Mouse (Mus musculus) E14TG2a.4 (cell line): Measurements from ENCODE around the gene Rprm.

Experiments used
- H3K27me3 ChIP-seq: 2 replicates; pipeline ENCODE4 v1.6.1; 2014; ENCODE audit warnings: low read length, control low read depth; ENCODE audit not compliant: insufficient read depth
- H3K36me3 ChIP-seq: 2 replicates; pipeline ENCODE4 v1.6.1; 2014; ENCODE audit warnings: low read length, control low read depth; ENCODE audit not compliant: insufficient read depth
- H3K4me1 ChIP-seq: replicated peaks from 2 replicates; pipeline ENCODE4 v1.6.1; 2014; ENCODE audit warnings: low read depth, low read length, control low read depth
- H3K4me3 ChIP-seq: replicated peaks from 2 replicates; pipeline ENCODE4 v1.5.1; 2014; ENCODE audit warnings: mild to moderate bottlenecking, low read length
- H3K9me3 ChIP-seq: 2 replicates; pipeline ENCODE4 v1.6.1; 2014; ENCODE audit warnings: low read length, control low read depth
- CTCF ChIP-seq: conservative IDR thresholded peaks from 2 replicates; pipeline ENCODE4 v1.5.1; 2014; ENCODE audit warnings: low read length
- NANOG ChIP-seq: IDR thresholded peaks from 2 replicates; pipeline ENCODE4 v1.6.1; 2014; ENCODE audit warnings: borderline replicate concordance, low read length, mixed read lengths
- POU5F1 ChIP-seq: IDR thresholded peaks from 2 replicates; pipeline ENCODE4 v1.6.1; 2014; ENCODE audit warnings: low read length, borderline replicate concordance

The Rprm gene

DNA sequence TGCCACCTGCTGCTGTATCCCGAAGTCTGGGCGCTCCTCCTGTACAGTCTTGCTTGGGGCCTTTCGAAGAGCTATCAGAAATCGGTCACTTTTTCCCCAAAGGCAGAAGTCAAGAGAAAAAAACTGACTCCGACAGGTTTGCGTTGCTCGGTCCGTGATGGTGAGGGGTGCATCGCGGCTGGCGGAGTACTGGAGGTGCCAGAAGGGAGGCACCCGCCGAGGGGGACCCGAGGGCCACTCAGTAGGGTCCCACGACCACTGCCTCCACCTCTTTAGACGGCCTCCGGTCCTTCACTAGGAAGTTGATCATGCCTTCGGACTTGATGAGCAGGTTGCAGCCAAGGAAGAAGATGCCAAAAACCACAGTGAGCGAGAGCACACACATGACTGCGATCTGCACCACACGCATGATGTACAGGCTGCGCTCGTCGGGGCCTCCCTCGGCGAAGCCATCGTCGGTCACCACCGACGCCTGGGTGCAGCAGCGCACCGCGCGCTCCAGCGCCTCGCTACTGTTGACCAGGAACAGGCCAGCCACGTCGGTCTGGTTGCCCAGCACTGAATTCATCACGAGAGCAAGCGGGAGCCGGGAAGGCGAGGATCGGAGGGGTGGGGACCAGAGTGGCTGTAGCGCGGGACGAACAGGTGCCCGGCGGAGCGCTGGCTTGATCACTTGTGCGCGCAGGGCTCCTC lies 469 bp downstream of the Rprm start:
- H3K27me3 ChIP-seq = peaks cover 37% of the 10 kb centered on the region

DNA sequence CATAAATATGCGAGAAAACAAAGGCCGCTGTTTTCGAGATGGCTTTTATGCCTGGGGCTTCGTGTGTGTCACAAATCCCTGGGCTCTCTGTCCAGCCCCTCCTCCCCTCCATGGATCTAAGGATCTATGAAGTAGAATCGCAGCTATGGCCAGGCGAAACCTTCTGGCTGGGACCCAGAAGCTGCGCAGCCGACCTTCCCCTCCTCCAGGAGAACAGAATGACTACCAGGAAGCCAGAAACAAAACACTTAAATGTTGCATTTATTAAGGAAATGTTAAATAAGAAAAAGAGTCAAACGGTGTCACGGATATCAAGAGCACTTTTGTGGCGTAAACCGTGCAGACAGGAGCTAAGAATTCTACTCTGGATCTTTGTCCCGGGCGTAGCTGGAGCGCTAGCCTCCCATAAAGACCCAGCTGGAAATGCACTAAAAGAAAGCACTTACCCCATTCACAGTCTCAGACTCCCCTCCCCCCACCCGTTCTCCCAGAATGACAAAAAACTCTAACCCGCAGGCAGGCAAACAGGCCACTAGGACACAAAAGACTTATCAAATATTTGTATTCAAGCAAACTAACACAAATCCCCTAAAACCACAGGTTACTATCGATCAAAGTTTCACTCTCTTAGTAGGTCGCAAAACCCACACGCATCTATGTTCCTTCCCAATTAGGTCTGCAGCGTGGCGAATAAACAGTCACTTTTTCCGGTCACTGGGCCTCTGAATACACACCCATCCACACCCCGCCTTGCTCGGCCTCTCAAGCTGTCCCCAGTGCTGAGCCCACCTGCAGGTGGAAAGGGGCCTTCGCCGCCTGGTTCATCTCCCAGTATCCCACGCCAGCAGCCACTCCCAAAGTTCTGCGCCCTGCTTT lies 1.3 kb downstream of the Rprm start:
- Histone ChIP-seq H3K4me3 (peak overlapping the region; percentile 77), H3K9me3 (peaks cover 19% of the 10 kb centered on the region), H3K36me3 (no peaks in the 10 kb centered on the region), H3K27me3 (peaks cover 37% of the 10 kb centered on the region), H3K4me1 (peaks cover 19% of the 10 kb centered on the region)
- no peak for TF ChIP-seq NANOG
- TF ChIP-seq CTCF = no peak
- no peak for TF ChIP-seq POU5F1

More for the DNA sequence above, 469 bp downstream of the Rprm start:
- Histone ChIP-seq H3K4me1 (peaks cover 19% of the 10 kb centered on the region), H3K9me3 (peaks cover 19% of the 10 kb centered on the region), H3K4me3 (peak overlapping the region; percentile 77), H3K36me3 (no peaks in the 10 kb centered on the region)
- TF ChIP-seq NANOG (no peak), CTCF (no peak), POU5F1 (no peak)

DNA sequence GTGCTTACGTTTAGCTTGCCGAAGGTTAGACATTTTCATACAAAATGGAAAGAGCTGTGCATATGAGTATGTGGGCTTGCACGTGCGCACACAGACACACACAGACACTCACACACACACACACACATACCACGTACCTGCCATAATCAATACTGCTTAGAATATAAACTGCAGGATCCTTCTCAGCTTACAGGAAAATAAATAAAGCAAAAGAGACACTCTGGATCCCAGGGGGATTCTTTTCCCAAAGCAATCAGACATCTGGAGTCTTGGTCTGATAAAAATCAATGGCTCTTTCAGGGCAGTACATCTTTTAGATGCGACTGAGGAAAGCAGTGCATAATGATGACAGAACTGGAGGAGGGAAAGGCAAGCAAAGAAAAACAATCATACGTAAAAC lies 6.4 kb downstream of the Rprm start:
- Histone ChIP-seq H3K9me3 (peaks cover 26% of the 10 kb centered on the region), H3K36me3 (no peaks in the 10 kb centered on the region), H3K4me3 (no peak overlapping the region), H3K4me1 (peaks cover 6% of the 10 kb centered on the region), H3K27me3 (peaks cover 19% of the 10 kb centered on the region)
- TF ChIP-seq NANOG = no peak
- TF ChIP-seq POU5F1 = no peak
- TF ChIP-seq CTCF = no peak

DNA sequence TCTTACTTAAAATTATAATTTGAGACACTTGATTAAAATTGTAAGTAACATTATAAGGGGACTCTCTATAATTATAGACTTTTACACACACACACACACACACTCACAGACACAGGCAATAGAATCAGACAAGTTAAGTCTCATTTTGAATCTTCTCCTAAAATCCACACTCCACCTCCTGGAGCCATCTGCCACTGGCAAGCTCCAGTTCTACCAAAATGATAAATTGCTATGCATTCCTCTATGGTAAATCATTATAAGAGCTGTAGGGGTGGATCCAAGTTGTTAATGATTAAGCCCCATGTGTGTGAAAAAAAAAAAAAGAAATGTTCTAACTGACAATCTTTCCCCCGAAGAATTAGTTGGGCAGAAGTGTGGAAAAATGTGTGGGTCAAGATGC lies 13.8 kb downstream of the Rprm start:
- no peak overlapping the region for H3K4me3 ChIP-seq
- peaks cover 7% of the 10 kb centered on the region for H3K9me3 ChIP-seq
- no peaks in the 10 kb centered on the region for H3K36me3 ChIP-seq
- no peaks in the 10 kb centered on the region for H3K27me3 ChIP-seq
- H3K4me1 ChIP-seq = no peaks in the 10 kb centered on the region
- TF ChIP-seq CTCF = no peak
- no peak for TF ChIP-seq POU5F1
- TF ChIP-seq NANOG = no peak

DNA sequence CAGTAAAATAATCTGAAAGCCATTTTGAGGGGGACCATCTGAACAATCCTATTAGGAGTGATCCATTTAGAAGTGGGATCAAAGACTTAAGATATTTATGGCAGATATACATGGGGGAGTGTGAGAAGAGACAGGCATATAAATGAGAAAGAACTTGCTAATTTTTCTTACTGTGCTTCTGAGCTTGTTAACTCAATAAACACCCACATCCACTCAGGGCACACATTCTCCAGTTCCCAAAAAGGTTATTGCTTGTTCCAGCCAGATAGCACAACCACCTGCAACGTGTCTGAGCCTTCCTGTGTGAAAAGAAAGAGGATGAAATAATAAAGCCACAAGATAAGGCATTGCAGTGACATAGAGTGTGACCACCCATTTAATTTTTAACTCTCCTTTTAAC lies 22.9 kb downstream of the Rprm start:
- Histone ChIP-seq H3K27me3 (no peaks in the 10 kb centered on the region), H3K4me1 (no peaks in the 10 kb centered on the region), H3K9me3 (no peaks in the 10 kb centered on the region), H3K4me3 (no peak overlapping the region), H3K36me3 (no peaks in the 10 kb centered on the region)
- TF ChIP-seq NANOG = no peak
- TF ChIP-seq CTCF = no peak
- no peak for TF ChIP-seq POU5F1

DNA sequence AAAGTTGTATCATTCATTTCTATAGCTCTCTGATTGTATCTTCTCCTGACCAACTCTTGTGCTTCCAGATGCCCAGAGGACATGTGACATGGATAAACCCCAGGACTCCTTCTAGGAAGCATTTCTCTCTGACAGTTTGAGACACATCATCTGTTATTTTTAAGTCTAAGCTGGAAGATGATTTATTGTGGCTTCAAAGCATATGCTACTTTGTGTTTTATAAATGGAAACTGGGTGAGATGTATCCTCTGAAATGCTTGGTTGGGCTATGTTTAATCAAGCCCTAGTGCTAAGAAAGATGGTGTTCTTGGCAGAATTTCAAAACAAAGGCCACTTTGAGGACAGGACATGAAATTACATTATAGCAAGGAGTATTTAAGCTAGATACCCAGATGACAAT lies 24.3 kb downstream of the Rprm start:
- H3K27me3 ChIP-seq = no peaks in the 10 kb centered on the region
- H3K36me3 ChIP-seq = no peaks in the 10 kb centered on the region
- TF ChIP-seq NANOG = no peak
- TF ChIP-seq POU5F1 = no peak
- no peak for TF ChIP-seq CTCF
- no peak overlapping the region for H3K4me3 ChIP-seq
- H3K4me1 ChIP-seq = no peaks in the 10 kb centered on the region
- H3K9me3 ChIP-seq = no peaks in the 10 kb centered on the region
